8 mouse cellular contexts compared by ENCODE assay signal in genomic region chr4:32057102-32057501, GRCm38 (mm10).
A peak's percentile ranks its signal among the peaks of the same experiment; 100 is the strongest.
DNase-seq lines count a peak whose midpoint lies in the region; ATAC-seq and TF ChIP-seq lines count a peak whose summit lies in the region.

No protein-coding gene starts in this region.

- peak; percentile 82 for TF ChIP-seq CTCF in intestine, postnatal 0 days (IDR thresholded peaks at IDR 0.05; ENCODE audit: low read depth)

- no peak overlapping the region for H3K27ac ChIP-seq in hindbrain, embryonic 11.5 days (ENCODE audit: low read depth, low read length)
- no peak overlapping the region for H3K27ac ChIP-seq in hindbrain, embryonic 10.5 days
- no peak overlapping the region for H3K27ac ChIP-seq in intestine, postnatal 0 days (ENCODE audit: low read depth, low read length)
- H3K27ac ChIP-seq in midbrain, embryonic 13.5 days: no peak overlapping the region

- no peaks in the 10 kb centered on the region; the same call in 1 of the 2 replicates for H3K27me3 ChIP-seq in hindbrain, embryonic 11.5 days (ENCODE audit: control insufficient read depth, insufficient read depth, low read length)
- 0 out of 2 replicates have a peak, but pooled peaks cover 2% of the 10 kb centered on the region for H3K27me3 ChIP-seq in hindbrain, embryonic 10.5 days (ENCODE audit: insufficient read depth, poor library complexity, severe bottlenecking)
- H3K27me3 ChIP-seq in intestine, postnatal 0 days (replicated peaks; ENCODE audit: control insufficient read depth, insufficient read depth, low read length): no peaks in the 10 kb centered on the region
- H3K27me3 ChIP-seq in midbrain, embryonic 13.5 days: no peaks in the 10 kb centered on the region

- no peak overlapping the region for H3K9ac ChIP-seq in hindbrain, embryonic 11.5 days (ENCODE audit: low read depth, low read length)
- H3K9ac ChIP-seq in intestine, postnatal 0 days (ENCODE audit: low read depth, low read length): no peak overlapping the region
- no peak overlapping the region for H3K9ac ChIP-seq in midbrain, embryonic 13.5 days (replicated peaks)

- H3K4me1 ChIP-seq in hindbrain, embryonic 11.5 days (replicated peaks; ENCODE audit: control insufficient read depth, insufficient read depth, low read length): no peaks in the 10 kb centered on the region
- peaks cover 20% of the 10 kb centered on the region for H3K4me1 ChIP-seq in hindbrain, embryonic 10.5 days (replicated peaks)
- H3K4me1 ChIP-seq in intestine, postnatal 0 days (replicated peaks; ENCODE audit: control insufficient read depth, insufficient read depth, low read length): no peaks in the 10 kb centered on the region; the same call in 1 of the 2 replicates
- H3K4me1 ChIP-seq in midbrain, embryonic 13.5 days (replicated peaks): 0 out of 2 replicates have a peak, but pooled peaks cover 6% of the 10 kb centered on the region

- peak; percentile 55 for DNase-seq in hindbrain, embryonic 11.5 days (ENCODE audit: low spot score)
- DNase-seq in hindbrain, embryonic 10.5 days (ENCODE audit: low spot score): no peak
- DNase-seq in NIH3T3 (ENCODE audit: low read depth): peak; percentile 48
- DNase-seq in embryo, embryonic 10 days (ENCODE audit: low spot score): peak; percentile 58
- DNase-seq in layer of hippocampus, adult 9-11 months: no peak
- DNase-seq in heart, postnatal 25 days (ENCODE audit: low spot score): no peak

- intact Hi-C loops in heart, postnatal 25 days (cut with DNase I): loop anchor here (2.0 to 10.0 kb wide), 3 partner anchors 192 to 482 kb away; no protein-coding TSS in a partner anchor

- no peak overlapping the region for H3K4me3 ChIP-seq in hindbrain, embryonic 11.5 days (ENCODE audit: low read depth, low read length)
- H3K4me3 ChIP-seq in hindbrain, embryonic 10.5 days: no peak overlapping the region
- no peak overlapping the region for H3K4me3 ChIP-seq in intestine, postnatal 0 days (ENCODE audit: low read depth, low read length)
- no peak overlapping the region for H3K4me3 ChIP-seq in midbrain, embryonic 13.5 days (replicated peaks)

- H3K9me3 ChIP-seq in hindbrain, embryonic 11.5 days (ENCODE audit: control insufficient read depth, low read length): no peaks in the 10 kb centered on the region
- H3K9me3 ChIP-seq in hindbrain, embryonic 10.5 days: no peaks in the 10 kb centered on the region
- no peaks in the 10 kb centered on the region for H3K9me3 ChIP-seq in intestine, postnatal 0 days (ENCODE audit: control insufficient read depth)
- H3K9me3 ChIP-seq in midbrain, embryonic 13.5 days: no peaks in the 10 kb centered on the region

- 64% methylated on average over 5 of the region's 5 CpGs for WGBS in hindbrain, embryonic 11.5 days
- WGBS in hindbrain, embryonic 10.5 days: 50% methylated on average over 5 of the region's 5 CpGs
- WGBS in intestine, postnatal 0 days: 46% methylated on average over 5 of the region's 5 CpGs
- WGBS in midbrain, embryonic 13.5 days: 49% methylated on average over 5 of the region's 5 CpGs

- no peaks in the 10 kb centered on the region for H3K36me3 ChIP-seq in hindbrain, embryonic 11.5 days (ENCODE audit: control insufficient read depth, insufficient read depth, low read length)
- no peaks in the 10 kb centered on the region for H3K36me3 ChIP-seq in hindbrain, embryonic 10.5 days
- no peaks in the 10 kb centered on the region for H3K36me3 ChIP-seq in intestine, postnatal 0 days (ENCODE audit: control insufficient read depth, insufficient read depth)
- no peaks in the 10 kb centered on the region for H3K36me3 ChIP-seq in midbrain, embryonic 13.5 days

- no peak overlapping the region for H3K4me2 ChIP-seq in hindbrain, embryonic 11.5 days (replicated peaks; ENCODE audit: low read depth, low read length)
- H3K4me2 ChIP-seq in intestine, postnatal 0 days (replicated peaks; ENCODE audit: low read depth): no peak overlapping the region
- H3K4me2 ChIP-seq in midbrain, embryonic 13.5 days (replicated peaks): no peak overlapping the region

- peak; percentile 58; the same call in 1 of the 2 replicates for ATAC-seq in hindbrain, embryonic 11.5 days (ENCODE audit: low FRiP score)
- peak; percentile 54; the same call in 1 of the 2 replicates for ATAC-seq in intestine, postnatal 0 days
- peak; percentile 73 for ATAC-seq in midbrain, embryonic 13.5 days

Comparison
In these comparisons a context has a peak if more than half of its experiments do, and no peak if none do; other contexts are left out.
1. DNase-seq: peak in hindbrain, embryonic 11.5 days (single experiment), NIH3T3 (single experiment) and embryo, embryonic 10 days (single experiment); none in hindbrain, embryonic 10.5 days (single experiment), layer of hippocampus, adult 9-11 months (single experiment) and heart, postnatal 25 days (single experiment).
2. Peak in every context shown above with its lines, with median percentiles within 50 percentile points of each other: ATAC-seq.